Mouse (Mus musculus): ENCODE measurements around the gene Vps13d. TPM values are rescaled to one million over a fixed set of nuclear protein-coding genes. Genes with fewer than 3 reads are reported as not detected.

Vps13d gene
- polyA plus RNA-seq, 1 experiment from 2014 or later, result 3.5 TPM

GRCm38 (mm10) chr4:145210564-145210963 is 15.8 kb upstream of the Vps13d start:
- no peak overlapping the region for H3K9ac ChIP-seq
- no peak overlapping the region for H3K27ac ChIP-seq (replicated peaks)
- H3K4me1 ChIP-seq (replicated peaks), result peaks cover 21% of the 10 kb centered on the region
- 64% methylated on average over 5 of the region's 5 CpGs for WGBS (ENCODE audit: insufficient replicate concordance)
- no peak overlapping the region for H3K4me3 ChIP-seq (replicated peaks)
- no peaks in the 10 kb centered on the region for H3K36me3 ChIP-seq (replicated peaks)
- H3K27me3 ChIP-seq, result no peaks in the 10 kb centered on the region
- no peak for ATAC-seq (ENCODE audit: insufficient read depth)
- H3K4me2 ChIP-seq, result no peak overlapping the region
- no peaks in the 10 kb centered on the region for H3K9me3 ChIP-seq (replicated peaks)

GRCm38 (mm10) chr4:145209690-145210088 is 14.9 kb upstream of the Vps13d start:
- Histone ChIP-seq H3K27me3 (no peaks in the 10 kb centered on the region), H3K4me1 (replicated peaks) (peaks cover 21% of the 10 kb centered on the region), H3K9me3 (replicated peaks) (no peaks in the 10 kb centered on the region), H3K9ac (no peak overlapping the region), H3K27ac (replicated peaks) (no peak overlapping the region), H3K36me3 (replicated peaks) (no peaks in the 10 kb centered on the region), H3K4me3 (replicated peaks) (no peak overlapping the region), H3K4me2 (no peak overlapping the region)
- 55% methylated on average over 5 of the region's 5 CpGs for WGBS (ENCODE audit: insufficient replicate concordance)
- no peak for ATAC-seq (ENCODE audit: insufficient read depth)

- Histone ChIP-seq H3K4me3 (replicated peaks) (no peak overlapping the region), H3K27ac (replicated peaks) (no peak overlapping the region), H3K4me2 (no peak overlapping the region), H3K4me1 (replicated peaks) (peaks cover 19% of the 10 kb centered on the region), H3K9me3 (replicated peaks) (no peaks in the 10 kb centered on the region), H3K9ac (no peak overlapping the region), H3K27me3 (no peaks in the 10 kb centered on the region), H3K36me3 (replicated peaks) (no peaks in the 10 kb centered on the region)
- no peak for ATAC-seq (ENCODE audit: insufficient read depth)
- WGBS (ENCODE audit: insufficient replicate concordance), result 35% methylated on average over 6 of the region's 6 CpGs
These were observed 14.4 kb upstream of the Vps13d start for GRCm38 (mm10) chr4:145209076-145209689.

GRCm38 (mm10) chr4:145207718-145208371 is 13.0 kb upstream of the Vps13d start:
- no peaks in the 10 kb centered on the region for H3K36me3 ChIP-seq (replicated peaks)
- H3K4me1 ChIP-seq (replicated peaks), result peaks cover 17% of the 10 kb centered on the region
- no peak overlapping the region for H3K9ac ChIP-seq
- no peaks in the 10 kb centered on the region for H3K27me3 ChIP-seq
- H3K27ac ChIP-seq (replicated peaks), result no peak overlapping the region
- ATAC-seq (ENCODE audit: insufficient read depth), result no peak
- WGBS (ENCODE audit: insufficient replicate concordance), result 80% methylated on average over 3 of the region's 3 CpGs
- H3K9me3 ChIP-seq (replicated peaks), result no peaks in the 10 kb centered on the region
- no peak overlapping the region for H3K4me3 ChIP-seq (replicated peaks)
- no peak overlapping the region for H3K4me2 ChIP-seq

GRCm38 (mm10) chr4:145204779-145205178 is 10.0 kb upstream of the Vps13d start:
- 76% methylated on average over 8 of the region's 8 CpGs for WGBS (ENCODE audit: insufficient replicate concordance)
- no peak for ATAC-seq (ENCODE audit: insufficient read depth)
- H3K36me3 ChIP-seq (replicated peaks), result no peaks in the 10 kb centered on the region
- no peak overlapping the region for H3K4me2 ChIP-seq
- no peaks in the 10 kb centered on the region for H3K9me3 ChIP-seq (replicated peaks)
- no peaks in the 10 kb centered on the region for H3K27me3 ChIP-seq
- H3K9ac ChIP-seq, result no peak overlapping the region
- no peak overlapping the region for H3K4me3 ChIP-seq (replicated peaks)
- H3K27ac ChIP-seq (replicated peaks), result no peak overlapping the region
- H3K4me1 ChIP-seq (replicated peaks), result peaks cover 37% of the 10 kb centered on the region

GRCm38 (mm10) chr4:145203305-145203704 is 8.5 kb upstream of the Vps13d start:
- Histone ChIP-seq H3K4me1 (replicated peaks) (peaks cover 52% of the 10 kb centered on the region), H3K4me2 (no peak overlapping the region), H3K9ac (no peak overlapping the region), H3K4me3 (replicated peaks) (no peak overlapping the region), H3K27me3 (no peaks in the 10 kb centered on the region), H3K9me3 (replicated peaks) (no peaks in the 10 kb centered on the region), H3K27ac (replicated peaks) (no peak overlapping the region), H3K36me3 (replicated peaks) (no peaks in the 10 kb centered on the region)
- WGBS (ENCODE audit: insufficient replicate concordance), result 33% methylated on average over 2 of the region's 2 CpGs
- no peak for ATAC-seq (ENCODE audit: insufficient read depth)

- 43% methylated on average over 3 of the region's 3 CpGs for WGBS (ENCODE audit: insufficient replicate concordance)
- Histone ChIP-seq H3K4me3 (replicated peaks) (no peak overlapping the region), H3K27me3 (no peaks in the 10 kb centered on the region), H3K36me3 (replicated peaks) (no peaks in the 10 kb centered on the region), H3K4me1 (replicated peaks) (peaks cover 54% of the 10 kb centered on the region), H3K9ac (no peak overlapping the region), H3K4me2 (no peak overlapping the region), H3K27ac (replicated peaks) (no peak overlapping the region), H3K9me3 (replicated peaks) (no peaks in the 10 kb centered on the region)
- no peak for ATAC-seq (ENCODE audit: insufficient read depth)
These were observed 6.6 kb upstream of the Vps13d start for GRCm38 (mm10) chr4:145201424-145201823.

- peak overlapping the region; percentile 20 for H3K4me3 ChIP-seq (replicated peaks)
- H3K9me3 ChIP-seq (replicated peaks), result no peaks in the 10 kb centered on the region
- peak overlapping the region; percentile 62 for H3K4me2 ChIP-seq
- H3K36me3 ChIP-seq (replicated peaks), result no peaks in the 10 kb centered on the region
- 3% methylated on average over 11 of the region's 11 CpGs for WGBS (ENCODE audit: insufficient replicate concordance)
- H3K27ac ChIP-seq (replicated peaks), result peak overlapping the region; percentile 83
- peaks cover 65% of the 10 kb centered on the region for H3K4me1 ChIP-seq (replicated peaks)
- peak overlapping the region; percentile 50; the same call in 1 of the 2 replicates for H3K9ac ChIP-seq
- no peaks in the 10 kb centered on the region for H3K27me3 ChIP-seq
- ATAC-seq (ENCODE audit: insufficient read depth), result peak; percentile 88
These were observed 5.3 kb upstream of the Vps13d start for GRCm38 (mm10) chr4:145199982-145200699.

- H3K4me1 ChIP-seq (replicated peaks), result peaks cover 89% of the 10 kb centered on the region
- WGBS (ENCODE audit: insufficient replicate concordance), result 58% methylated on average over 4 of the region's 4 CpGs
- no peak overlapping the region for H3K9ac ChIP-seq
- no peak overlapping the region for H3K4me2 ChIP-seq
- no peaks in the 10 kb centered on the region for H3K36me3 ChIP-seq (replicated peaks)
- H3K27ac ChIP-seq (replicated peaks), result peak overlapping the region; percentile 24; the same call in 1 of the 2 replicates
- no peak overlapping the region for H3K4me3 ChIP-seq (replicated peaks)
- no peak for ATAC-seq (ENCODE audit: insufficient read depth)
- H3K9me3 ChIP-seq (replicated peaks), result no peaks in the 10 kb centered on the region
- H3K27me3 ChIP-seq, result no peaks in the 10 kb centered on the region
These were observed 1.8 kb upstream of the Vps13d start for GRCm38 (mm10) chr4:145196586-145196985.

- Histone ChIP-seq H3K4me1 (replicated peaks) (peaks cover 75% of the 10 kb centered on the region), H3K9ac (no peak overlapping the region), H3K27me3 (no peaks in the 10 kb centered on the region), H3K36me3 (replicated peaks) (peaks cover 8% of the 10 kb centered on the region; the same call in 1 of the 2 replicates), H3K9me3 (replicated peaks) (no peaks in the 10 kb centered on the region), H3K4me3 (replicated peaks) (peak overlapping the region; percentile 94), H3K4me2 (peak overlapping the region; percentile 90), H3K27ac (replicated peaks) (no peak overlapping the region; the same call in 1 of the 2 replicates)
- ATAC-seq (ENCODE audit: insufficient read depth), result no peak
- WGBS (ENCODE audit: insufficient replicate concordance), result 20% methylated on average over 5 of the region's 5 CpGs
These were observed 367 bp upstream of the Vps13d start for GRCm38 (mm10) chr4:145195172-145195571.

GRCm38 (mm10) chr4:145193991-145194511 is 754 bp downstream of the Vps13d start:
- ATAC-seq (ENCODE audit: insufficient read depth), result peak; percentile 34
- Histone ChIP-seq H3K36me3 (replicated peaks) (peaks cover 18% of the 10 kb centered on the region), H3K9ac (peak overlapping the region; percentile 96), H3K4me3 (replicated peaks) (peak overlapping the region; percentile 94), H3K4me1 (replicated peaks) (peaks cover 63% of the 10 kb centered on the region), H3K9me3 (replicated peaks) (no peaks in the 10 kb centered on the region), H3K4me2 (peak overlapping the region; percentile 90), H3K27ac (replicated peaks) (peak overlapping the region; percentile 77), H3K27me3 (no peaks in the 10 kb centered on the region)
- 2% methylated on average over 10 of the region's 10 CpGs for WGBS (ENCODE audit: insufficient replicate concordance)

All from liver, embryonic 15.5 days (tissue).